Mouse (Mus musculus) fat pad, adult 2 months (tissue): Measurements from ENCODE around the gene Slc22a22.
"Not testable (repeated sequence)": the region's sequence is repeated elsewhere in the genome, so short reads cannot be mapped to it uniquely, and the experiment has no call there.

Source experiments
- DNase-seq: peaks from one replicate; pipeline ENCODE4 v3.0.0-alpha.2; 2011; ENCODE audit warnings: low read depth, low spot score; ENCODE audit errors: extremely low read depth

Slc22a22 gene

DNA sequence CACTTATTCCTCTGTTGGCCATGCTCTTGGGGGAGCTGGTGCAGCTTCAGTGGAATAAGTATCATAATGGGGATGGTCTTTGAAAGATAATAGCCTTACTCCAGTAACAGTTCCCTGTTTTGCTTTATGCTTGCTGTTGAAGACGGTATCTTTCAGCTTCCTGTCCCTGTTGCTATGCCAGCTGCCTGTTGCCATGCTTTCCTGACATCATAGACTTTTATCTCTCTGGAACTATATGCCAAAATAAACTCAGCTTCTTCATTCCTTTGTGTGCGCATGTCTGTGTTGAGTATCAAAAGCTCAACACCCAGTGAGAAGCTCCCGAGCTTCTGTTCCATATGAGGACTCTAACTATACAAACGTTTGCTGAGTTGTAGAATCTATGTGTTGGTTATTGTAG lies 83.4 kb downstream of the Slc22a22 start:
- DNase-seq = no peak

DNA sequence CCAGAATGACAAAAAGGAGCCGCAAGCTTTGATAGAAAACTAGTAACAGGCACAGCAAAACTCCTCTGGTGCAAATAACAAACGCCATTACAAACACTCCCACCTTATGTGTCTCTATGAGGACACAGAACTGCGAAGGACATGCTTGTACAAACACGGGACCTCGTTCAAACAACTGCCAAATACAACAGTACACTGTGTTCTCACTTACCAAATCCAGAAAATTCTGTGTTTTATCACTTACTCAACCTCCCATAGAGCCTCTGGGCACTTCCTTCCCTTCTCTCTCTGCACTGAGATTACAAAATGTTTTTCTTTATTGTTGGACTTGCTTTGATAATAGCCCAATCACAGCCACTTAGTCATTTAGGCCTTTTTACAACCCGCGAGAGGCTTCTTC lies 97.0 kb downstream of the Slc22a22 start:
- DNase-seq = peak; percentile 64

DNA sequence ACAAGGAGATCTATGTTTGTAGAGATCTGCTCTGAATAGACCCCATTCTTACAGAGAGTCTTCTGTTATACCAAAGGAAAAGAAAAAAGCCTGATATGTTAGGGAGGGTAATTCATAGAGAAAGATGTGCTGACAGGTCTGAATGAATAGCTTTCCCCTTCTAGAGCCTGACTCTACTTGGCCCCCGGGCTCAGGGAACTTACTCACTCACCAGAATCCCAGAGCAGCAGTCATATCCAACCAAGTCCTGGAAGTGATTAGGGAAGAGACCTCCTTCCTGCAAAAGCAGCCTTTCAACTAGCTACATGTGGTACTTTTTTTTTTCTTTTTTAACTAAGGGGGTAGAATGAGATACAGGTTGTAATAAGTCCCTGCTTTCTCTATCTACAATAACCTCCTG lies 111.0 kb downstream of the Slc22a22 start:
- no peak for DNase-seq

DNA sequence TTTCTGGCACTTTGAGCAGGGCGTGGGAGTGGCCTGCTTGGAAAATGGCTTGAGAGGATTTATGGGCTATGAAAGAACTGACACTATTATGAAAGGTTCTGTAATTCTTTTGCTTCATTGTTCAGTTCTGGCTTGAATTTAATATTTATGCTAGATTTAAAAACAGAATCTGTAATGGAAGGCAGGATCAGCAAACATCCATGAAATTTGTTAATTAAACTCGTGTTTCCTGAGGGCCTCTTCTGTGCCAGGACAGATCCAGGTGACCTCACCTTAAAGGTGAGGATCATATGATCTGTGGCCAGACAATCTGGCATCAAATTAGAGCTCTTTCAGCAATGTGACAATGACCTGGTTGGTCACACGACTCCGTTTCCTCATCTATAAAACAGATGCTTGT lies 122.1 kb downstream of the Slc22a22 start:
- DNase-seq = peak; percentile 61

DNA sequence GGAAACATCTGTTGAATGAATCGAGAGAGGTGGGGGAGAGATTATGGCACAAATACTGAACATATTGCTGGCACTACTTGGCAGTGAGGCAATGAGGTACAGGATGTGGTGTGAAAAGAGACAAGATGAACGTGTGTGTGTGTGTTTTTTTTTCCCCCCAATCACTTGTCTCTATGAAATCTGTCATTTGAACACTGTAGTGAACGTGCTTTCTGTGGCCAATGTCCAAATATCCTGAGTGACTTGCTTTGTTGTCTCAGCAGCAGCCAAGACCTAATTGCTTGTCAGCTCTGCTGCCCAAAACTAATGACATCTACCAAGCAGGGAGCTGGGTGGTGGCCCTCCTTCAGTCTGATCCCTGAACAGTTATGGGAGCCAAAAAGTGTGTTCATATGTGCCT lies 136.9 kb downstream of the Slc22a22 start:
- no peak for DNase-seq

DNA sequence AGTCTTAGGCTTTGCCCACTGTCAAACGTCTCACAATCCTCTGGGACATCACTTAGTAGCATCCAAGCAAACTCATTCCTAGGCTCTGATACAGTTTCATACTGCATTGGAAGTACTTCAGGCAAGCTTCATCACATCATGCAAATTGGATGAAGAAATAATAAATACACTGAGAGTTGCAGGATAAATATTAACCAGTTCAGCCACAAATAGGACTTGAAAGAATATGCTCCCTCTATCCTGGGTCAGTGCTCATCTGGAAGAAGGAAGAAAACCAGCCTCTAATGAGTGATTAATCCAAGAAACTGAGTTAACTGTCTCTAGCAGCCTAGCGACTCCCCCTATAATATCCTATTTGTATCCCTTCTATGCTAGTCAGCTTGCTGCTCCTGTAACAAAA lies 146.1 kb downstream of the Slc22a22 start:
- no peak for DNase-seq

DNA sequence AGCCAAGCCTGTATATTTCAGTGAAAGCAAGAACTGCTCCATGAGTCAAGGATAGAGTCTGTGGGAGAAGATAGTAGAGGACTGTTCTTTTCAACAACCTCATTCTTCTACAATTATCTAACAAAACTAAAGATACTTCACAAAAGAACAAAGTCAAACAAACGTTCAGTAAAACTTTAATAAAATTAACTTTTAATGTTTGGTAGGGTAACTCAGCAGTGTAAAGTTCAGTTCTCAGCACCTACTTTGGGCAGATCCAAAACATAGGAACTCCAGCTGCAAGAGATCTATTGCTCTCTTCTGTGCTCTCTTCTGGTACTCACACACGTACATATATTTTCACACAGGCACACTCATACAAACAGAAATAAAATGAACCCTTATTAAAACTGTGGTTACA lies 159.4 kb downstream of the Slc22a22 start:
- no peak for DNase-seq

DNA sequence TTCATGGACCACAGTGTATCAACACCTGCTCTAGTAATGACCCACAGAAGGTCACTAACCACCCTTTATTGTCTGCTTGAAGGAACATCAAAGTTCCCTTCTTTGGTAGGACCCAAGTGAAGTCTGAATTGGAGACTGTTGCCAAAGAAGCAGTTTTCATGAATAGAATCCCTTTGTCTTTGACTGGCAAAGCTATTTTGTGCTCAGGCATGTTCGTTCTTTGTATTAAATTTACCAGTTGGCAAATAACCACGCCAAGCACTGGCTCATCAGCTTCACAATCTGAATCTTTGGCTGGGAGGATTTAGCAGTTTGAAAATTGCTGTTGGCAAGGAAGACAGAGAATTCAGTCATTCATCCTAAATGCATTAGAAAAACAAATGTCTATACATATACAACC lies 160.9 kb downstream of the Slc22a22 start:
- no peak for DNase-seq

DNA sequence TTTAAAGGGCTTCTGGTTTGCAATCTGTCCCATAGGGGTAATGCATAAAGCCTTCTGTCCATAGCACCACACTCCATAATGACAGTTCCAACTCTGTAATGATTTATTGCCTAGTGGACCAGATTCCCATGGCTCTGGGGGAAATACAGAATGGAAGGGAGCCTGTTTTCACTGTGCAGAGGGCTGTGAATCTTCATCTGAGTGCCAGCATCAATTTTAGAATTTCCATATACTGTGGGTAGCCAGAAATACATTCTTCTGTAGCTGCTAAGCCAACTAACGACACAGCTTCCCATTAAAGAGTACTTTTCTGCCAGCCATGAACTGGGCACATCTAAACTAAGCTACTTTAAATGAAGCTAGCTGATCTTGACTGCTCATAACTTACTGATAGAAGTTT lies 174.7 kb downstream of the Slc22a22 start:
- no peak for DNase-seq

DNA sequence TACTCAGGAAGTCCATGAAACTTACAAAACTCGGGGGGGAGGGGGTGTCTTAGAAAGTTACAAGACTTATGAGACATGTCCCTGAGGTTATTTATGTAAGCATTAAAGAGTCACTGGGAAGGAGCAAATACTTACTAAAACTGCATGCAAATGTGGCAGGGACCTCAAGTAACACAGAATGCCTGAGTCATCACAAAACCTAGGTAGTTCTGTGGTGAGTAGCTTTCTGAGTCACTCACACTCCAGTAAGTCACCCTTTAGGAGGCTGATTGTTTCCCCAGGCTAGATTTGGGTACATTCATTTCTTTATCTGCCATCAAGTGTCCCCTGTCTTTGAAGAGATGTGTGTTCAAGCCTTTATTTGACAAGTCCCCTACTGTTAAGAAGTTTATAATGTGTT lies 198.9 kb downstream of the Slc22a22 start:
- DNase-seq = no peak

DNA sequence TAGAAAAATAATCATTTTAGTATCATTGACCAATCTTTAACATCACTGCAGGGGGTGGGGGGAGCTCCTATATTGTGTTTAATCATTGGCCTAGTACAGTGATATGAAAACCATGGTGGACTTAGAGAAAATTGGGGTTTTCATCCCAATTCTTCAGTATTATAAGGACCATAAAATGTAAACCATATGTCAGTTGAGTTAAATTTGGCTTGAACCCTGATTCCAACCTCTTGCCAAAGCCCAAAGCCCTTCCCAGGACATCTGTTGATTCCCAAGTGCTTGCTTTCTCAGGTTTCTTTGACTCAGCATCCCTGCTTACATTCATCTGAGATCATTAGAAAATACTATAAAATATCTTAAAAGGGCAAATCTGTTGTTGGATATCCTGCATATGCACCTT lies 201.0 kb downstream of the Slc22a22 start:
- no peak for DNase-seq

DNA sequence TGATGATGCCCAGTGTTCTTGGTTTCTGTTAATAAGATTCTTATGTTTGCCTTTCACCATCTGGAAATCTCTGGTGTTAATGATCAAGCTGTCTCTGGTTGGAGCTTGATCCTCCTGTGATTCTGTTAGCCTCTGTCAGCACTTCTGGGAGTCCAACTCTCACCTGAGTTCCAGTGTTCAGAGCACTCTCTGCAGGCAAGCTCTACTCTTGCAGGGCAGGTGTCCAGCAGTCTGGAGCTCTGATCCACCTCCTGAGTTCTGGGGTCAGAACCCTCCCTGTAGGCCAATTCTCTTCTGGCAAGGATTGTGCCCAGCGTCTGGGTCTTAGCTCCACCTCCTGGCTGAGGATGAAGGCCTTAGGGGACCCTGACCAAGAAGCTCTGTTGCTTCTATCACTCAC lies 237.4 kb downstream of the Slc22a22 start:
- DNase-seq = not testable (repeated sequence)

DNA sequence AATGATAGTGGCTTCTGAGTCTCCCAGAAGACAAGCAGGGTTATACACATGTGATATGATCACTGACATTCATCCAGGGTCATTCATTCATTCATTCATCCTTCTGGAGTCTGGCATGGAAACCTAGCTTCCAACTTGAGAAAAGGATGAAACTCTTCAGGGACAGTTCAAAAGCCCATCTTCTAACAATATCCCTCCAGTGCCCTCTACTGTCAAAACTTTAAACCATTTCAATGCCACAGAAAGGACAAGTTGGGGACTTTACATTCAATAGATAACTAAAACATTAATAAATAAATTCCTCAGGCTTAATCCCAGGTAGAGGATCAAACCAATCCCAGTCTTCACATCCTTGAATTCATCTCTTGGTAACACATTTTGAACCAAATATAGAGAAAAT lies 247.0 kb downstream of the Slc22a22 start:
- no peak for DNase-seq

DNA sequence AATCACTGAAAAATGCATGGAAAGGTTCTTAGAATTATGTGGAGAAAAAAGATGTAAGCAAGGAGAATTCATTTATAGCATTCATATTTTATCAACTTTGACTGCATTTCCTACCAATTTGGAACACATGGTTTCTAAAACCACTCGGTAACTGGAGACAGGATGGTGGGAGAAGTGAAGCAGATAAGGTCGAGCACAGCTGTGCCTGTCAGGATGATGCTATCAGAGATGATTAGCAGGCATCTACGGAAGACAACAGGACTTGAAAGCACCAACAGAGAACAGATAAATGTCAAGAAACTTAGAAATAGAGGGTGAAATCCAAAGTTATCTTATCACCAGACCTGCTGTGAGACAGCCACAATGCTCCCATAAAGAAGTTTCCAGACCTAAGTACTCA lies 272.1 kb downstream of the Slc22a22 start:
- DNase-seq = no peak

DNA sequence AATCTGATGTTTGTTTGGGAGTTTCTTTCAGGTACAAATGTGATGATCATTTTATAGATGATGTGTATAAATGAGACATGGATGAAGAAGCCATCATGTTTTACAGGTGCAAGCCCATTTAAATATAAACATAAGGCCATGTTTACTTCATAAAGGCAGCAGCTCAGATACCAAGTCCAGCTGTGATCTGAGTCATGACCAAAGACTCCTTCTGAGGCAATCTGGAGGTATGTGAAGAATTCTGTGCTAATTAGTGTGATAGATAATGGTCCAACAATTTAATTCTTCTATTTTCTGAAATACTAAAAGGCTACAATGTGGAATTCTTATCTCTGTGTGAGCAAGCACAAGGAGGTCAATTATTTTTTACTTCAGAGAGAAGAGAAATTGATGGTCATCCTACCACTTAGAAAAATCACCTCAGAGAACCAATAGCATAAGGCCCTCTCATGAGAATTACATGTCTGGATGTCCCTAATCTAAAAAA lies 272.9 kb downstream of the Slc22a22 start:
- no peak for DNase-seq
